Mouse (Mus musculus): ENCODE measurements around the gene Abtb1.

- TF ChIP-seq CTCF (IDR thresholded peaks at IDR 0.05; ENCODE audit: insufficient read depth, low read length): no peak
- no peak for TF ChIP-seq POLR2A (IDR thresholded peaks at IDR 0.05; ENCODE audit: borderline replicate concordance, extremely low read depth, low read depth, low read length)
These were observed 3.8 kb downstream of the Abtb1 start for GRCm38 (mm10) chr6:88837999-88838398.

All from lung, adult 2 months (tissue).